Mouse (Mus musculus): ENCODE results near the gene Syde2. TPM values are rescaled to one million over a fixed set of nuclear protein-coding genes. Genes with fewer than 3 reads are reported as not detected.

The Syde2 gene
- polyA plus RNA-seq, 1 experiment: 1.3 TPM

DNA sequence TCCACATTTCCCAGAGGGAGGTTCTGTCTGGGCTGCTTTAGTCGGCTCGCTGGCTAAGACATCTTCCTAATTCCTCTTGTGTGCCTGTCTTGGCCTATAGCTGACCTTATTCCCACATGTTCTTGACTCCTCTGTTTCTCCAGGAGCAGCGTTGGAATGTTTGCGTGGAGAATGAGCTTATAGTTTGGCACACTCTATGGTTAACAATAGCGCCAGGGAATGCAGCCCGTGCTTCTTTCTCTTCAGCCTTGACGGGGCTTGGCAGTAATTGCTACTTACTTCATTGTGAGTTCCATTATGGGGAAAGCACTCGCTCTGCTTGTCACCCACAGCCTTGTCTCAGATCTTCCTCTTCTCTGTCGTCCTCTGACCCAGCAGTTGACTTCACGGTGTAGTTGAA is 16.2 kb upstream of the Syde2 start:
- no peak for TF ChIP-seq CTCF (IDR thresholded peaks at IDR 0.05; ENCODE audit: borderline replicate concordance, insufficient read depth, low read depth, low read length)
- TF ChIP-seq POLR2A (IDR thresholded peaks at IDR 0.05; ENCODE audit: borderline replicate concordance, insufficient read depth, low read length): no peak
- Histone ChIP-seq H3K27ac (ENCODE audit: insufficient read depth, low read length) (no peak overlapping the region), H3K4me1 (ENCODE audit: control insufficient read depth, insufficient read depth, low read length) (no peaks in the 10 kb centered on the region), H3K27me3 (ENCODE audit: control insufficient read depth, insufficient read depth, low read length) (no peaks in the 10 kb centered on the region), H3K4me3 (replicated peaks; ENCODE audit: insufficient read depth, low read depth, low read length) (no peak overlapping the region)
- DNase-seq: no peak
- WGBS: 17% methylated on average over 10 of the region's 10 CpGs

DNA sequence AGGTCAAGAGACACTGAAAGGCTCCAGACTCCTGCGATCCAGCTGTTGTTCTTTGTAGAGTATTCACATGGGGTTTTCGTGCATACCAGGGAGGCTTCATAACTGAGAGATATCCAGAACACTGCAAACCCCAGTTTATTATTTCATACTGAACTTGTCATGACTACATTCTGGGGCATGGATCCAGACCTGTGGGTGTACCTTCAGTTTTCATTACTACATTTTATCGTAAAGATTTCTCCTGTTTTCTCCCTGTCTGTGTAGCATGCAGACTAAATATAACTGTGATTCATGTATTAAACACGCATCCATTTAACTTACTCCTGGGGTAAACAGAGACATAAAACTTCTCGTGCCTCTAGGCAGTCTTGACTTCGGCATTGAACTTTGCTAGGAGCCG is 12.7 kb upstream of the Syde2 start:
- TF ChIP-seq CTCF (IDR thresholded peaks at IDR 0.05; ENCODE audit: borderline replicate concordance, insufficient read depth, low read depth, low read length) (no peak), POLR2A (IDR thresholded peaks at IDR 0.05; ENCODE audit: borderline replicate concordance, insufficient read depth, low read length) (no peak)
- 92% methylated on average over 7 of the region's 7 CpGs for WGBS
- Histone ChIP-seq H3K27ac (ENCODE audit: insufficient read depth, low read length) (no peak overlapping the region), H3K4me1 (ENCODE audit: control insufficient read depth, insufficient read depth, low read length) (no peaks in the 10 kb centered on the region), H3K4me3 (replicated peaks; ENCODE audit: insufficient read depth, low read depth, low read length) (no peak overlapping the region), H3K27me3 (ENCODE audit: control insufficient read depth, insufficient read depth, low read length) (no peaks in the 10 kb centered on the region)
- DNase-seq: no peak

DNA sequence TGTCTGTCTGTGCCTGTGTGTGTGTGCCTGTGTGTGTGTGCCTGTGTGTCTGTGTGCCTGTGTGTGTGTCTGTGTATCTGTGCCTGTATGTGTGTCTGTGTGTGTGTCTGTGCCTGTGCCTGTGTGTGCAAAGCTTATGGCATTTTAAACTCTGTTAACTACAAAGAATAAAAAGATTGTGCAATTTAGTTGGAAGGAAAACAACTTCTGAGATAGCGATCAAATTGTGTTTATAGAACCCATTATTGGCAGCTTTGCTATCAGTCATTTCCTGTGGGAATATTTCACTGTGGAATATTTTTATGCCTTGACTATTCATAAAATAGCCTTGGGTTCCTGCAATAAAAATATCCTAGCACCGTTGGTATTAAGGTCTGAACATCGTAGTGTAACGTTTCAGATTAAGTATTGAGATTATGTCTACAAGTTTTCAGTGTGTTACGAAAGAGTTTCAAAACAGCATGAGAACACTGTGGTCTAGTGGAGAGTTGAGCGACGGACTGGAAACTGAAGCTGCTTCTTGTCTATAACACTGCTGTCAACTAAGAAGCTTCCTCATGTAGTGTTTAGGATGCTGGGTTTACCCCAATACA is 2.2 kb upstream of the Syde2 start:
- peaks cover 1% of the 10 kb centered on the region; the same call in 1 of the 2 replicates for H3K27me3 ChIP-seq (ENCODE audit: control insufficient read depth, insufficient read depth, low read length)
- 86% methylated on average over 7 of the region's 7 CpGs for WGBS
- TF ChIP-seq POLR2A (IDR thresholded peaks at IDR 0.05; ENCODE audit: borderline replicate concordance, insufficient read depth, low read length): no peak
- TF ChIP-seq CTCF (IDR thresholded peaks at IDR 0.05; ENCODE audit: borderline replicate concordance, insufficient read depth, low read depth, low read length): no peak
- DNase-seq: no peak
- H3K27ac ChIP-seq (ENCODE audit: insufficient read depth, low read length): no peak overlapping the region
- 0 out of 2 replicates have a peak, but pooled peaks cover 2% of the 10 kb centered on the region for H3K4me1 ChIP-seq (ENCODE audit: control insufficient read depth, insufficient read depth, low read length)
- no peak overlapping the region for H3K4me3 ChIP-seq (replicated peaks; ENCODE audit: insufficient read depth, low read depth, low read length)

DNA sequence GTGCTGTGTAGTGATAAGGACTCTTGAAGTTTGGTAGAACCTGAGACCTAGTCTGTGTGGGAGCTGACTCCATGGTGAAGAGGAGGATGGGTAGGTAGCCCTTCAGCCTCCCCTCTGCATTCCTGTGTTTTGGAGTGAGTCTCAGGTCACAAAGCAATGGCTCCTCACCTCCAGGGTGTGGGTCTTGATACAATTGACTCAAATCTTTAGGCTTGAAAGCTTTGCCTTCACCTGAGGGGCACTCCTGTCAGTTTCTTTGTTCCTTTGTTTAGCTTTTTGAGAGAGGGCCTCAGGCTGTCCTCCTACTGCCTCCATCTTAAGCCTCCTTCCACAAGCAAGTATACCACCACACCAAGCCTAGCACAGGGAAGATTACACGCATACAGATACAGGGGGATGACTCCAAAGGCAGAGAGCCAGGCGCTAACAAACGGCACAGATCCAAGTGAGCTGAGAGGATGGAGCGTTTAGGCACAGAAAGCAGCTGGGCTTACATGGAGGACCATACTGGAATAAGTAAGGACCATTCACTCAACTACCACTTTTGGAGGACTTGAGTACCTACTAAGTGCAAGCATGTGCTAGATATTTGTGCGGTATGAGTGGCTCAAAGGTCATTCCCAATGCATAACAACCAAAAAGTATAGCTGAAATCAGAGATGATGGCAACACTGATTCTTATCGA is 1.2 kb upstream of the Syde2 start:
- no peak overlapping the region for H3K27ac ChIP-seq (ENCODE audit: insufficient read depth, low read length)
- no peak for TF ChIP-seq CTCF (IDR thresholded peaks at IDR 0.05; ENCODE audit: borderline replicate concordance, insufficient read depth, low read depth, low read length)
- TF ChIP-seq POLR2A (IDR thresholded peaks at IDR 0.05; ENCODE audit: borderline replicate concordance, insufficient read depth, low read length): no peak
- 50% methylated on average over 6 of the region's 6 CpGs for WGBS
- peaks cover 1% of the 10 kb centered on the region; the same call in 1 of the 2 replicates for H3K27me3 ChIP-seq (ENCODE audit: control insufficient read depth, insufficient read depth, low read length)
- no peak for DNase-seq
- 0 out of 2 replicates have a peak, but pooled peaks cover 2% of the 10 kb centered on the region for H3K4me1 ChIP-seq (ENCODE audit: control insufficient read depth, insufficient read depth, low read length)
- no peak overlapping the region for H3K4me3 ChIP-seq (replicated peaks; ENCODE audit: insufficient read depth, low read depth, low read length)

DNA sequence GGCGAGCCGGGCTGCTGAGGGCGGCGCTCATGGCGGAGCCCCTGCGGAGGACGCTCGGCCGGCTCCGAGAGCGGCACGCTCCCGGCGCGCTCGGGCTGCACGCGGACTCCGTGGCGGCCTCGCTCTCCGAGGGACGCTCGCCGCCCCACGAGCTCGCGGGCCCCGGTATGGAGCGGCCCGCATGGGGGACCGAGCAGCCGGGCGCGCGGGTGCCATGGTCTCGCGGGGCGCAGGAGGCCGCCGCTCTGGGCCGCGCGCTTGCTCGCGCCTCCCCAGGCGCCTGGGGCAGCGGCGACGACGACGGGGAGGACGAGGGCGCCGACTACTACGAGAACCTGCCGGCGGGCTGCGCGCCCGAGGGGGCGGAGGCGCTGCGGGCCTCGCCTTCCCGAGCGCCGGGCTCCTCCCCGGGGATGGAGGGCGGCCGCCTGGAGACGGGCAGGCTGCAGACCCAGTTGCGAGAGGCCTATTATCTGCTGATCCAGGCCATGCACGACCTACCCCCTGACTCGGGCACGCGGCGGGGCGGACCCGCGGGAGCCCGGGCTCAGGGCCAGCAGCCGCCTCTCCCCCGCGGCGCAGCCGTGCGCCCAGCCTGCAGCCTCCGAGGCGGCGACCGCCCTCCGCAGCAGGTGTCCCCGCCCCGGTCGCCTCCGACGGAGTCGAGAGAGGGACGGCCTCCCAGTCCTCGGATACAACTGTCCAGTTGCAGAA is 457 bp downstream of the Syde2 start:
- H3K4me1 ChIP-seq (ENCODE audit: control insufficient read depth, insufficient read depth, low read length): 0 out of 2 replicates have a peak, but pooled peaks cover 2% of the 10 kb centered on the region
- no peak for TF ChIP-seq CTCF (IDR thresholded peaks at IDR 0.05; ENCODE audit: borderline replicate concordance, insufficient read depth, low read depth, low read length)
- peak; percentile 35 to 43 for DNase-seq
- no peak overlapping the region for H3K27ac ChIP-seq (ENCODE audit: insufficient read depth, low read length)
- peak overlapping the region; percentile 54 for H3K4me3 ChIP-seq (replicated peaks; ENCODE audit: insufficient read depth, low read depth, low read length)
- peaks cover 1% of the 10 kb centered on the region; the same call in 1 of the 2 replicates for H3K27me3 ChIP-seq (ENCODE audit: control insufficient read depth, insufficient read depth, low read length)
- under 1% methylated on average over 100 of the region's 101 CpGs for WGBS

DNA sequence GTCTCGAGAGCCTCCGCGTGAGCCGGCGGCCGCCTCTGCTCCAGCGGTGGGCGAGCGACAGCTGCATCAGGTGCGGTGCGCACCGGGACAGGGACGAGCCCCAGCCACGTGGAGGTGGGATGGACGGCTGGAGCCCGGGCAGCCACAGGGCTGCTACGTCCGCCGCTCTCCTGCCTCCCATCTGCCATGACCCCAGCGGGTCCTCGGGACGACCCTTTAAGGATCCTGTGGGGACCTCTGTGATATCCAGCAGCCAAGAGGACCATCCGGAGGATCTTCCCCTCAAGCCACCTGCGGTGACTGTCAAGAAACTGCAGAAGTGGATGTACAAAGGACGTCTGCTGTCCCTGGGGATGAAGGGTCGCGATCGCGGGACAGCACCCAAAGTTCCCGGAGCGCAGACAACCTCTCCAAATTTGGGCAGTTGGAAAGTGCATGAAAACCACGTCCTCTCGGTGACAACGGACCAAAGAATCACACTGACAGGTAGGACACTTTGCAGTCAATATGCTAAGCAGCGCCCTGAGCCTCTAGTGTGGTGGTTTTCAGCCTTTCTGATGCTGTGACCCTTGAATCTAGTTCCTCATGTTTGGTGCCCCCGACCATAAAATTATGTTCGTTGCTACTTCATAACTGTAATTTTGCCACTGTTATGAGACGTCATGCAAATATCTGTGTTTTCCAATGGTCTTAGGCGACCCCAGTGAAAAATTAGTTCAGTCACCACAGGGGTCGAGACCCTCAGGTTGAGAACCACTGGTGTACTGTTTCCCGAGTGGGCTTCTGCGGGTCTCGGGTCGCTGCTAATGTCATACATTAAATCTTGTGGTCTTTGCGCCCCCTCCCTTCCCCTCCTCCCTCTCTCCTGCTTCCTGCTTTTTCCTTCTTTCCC is 1.3 kb downstream of the Syde2 start:
- WGBS: 2% methylated on average over 45 of the region's 45 CpGs
- TF ChIP-seq POLR2A (IDR thresholded peaks at IDR 0.05; ENCODE audit: borderline replicate concordance, insufficient read depth, low read length): no peak
- TF ChIP-seq CTCF (IDR thresholded peaks at IDR 0.05; ENCODE audit: borderline replicate concordance, insufficient read depth, low read depth, low read length): no peak
- Histone ChIP-seq H3K27me3 (ENCODE audit: control insufficient read depth, insufficient read depth, low read length) (peaks cover 1% of the 10 kb centered on the region; the same call in 1 of the 2 replicates), H3K4me1 (ENCODE audit: control insufficient read depth, insufficient read depth, low read length) (0 out of 2 replicates have a peak, but pooled peaks cover 2% of the 10 kb centered on the region), H3K4me3 (replicated peaks; ENCODE audit: insufficient read depth, low read depth, low read length) (peak overlapping the region; percentile 15), H3K27ac (ENCODE audit: insufficient read depth, low read length) (no peak overlapping the region)
- no peak for DNase-seq

DNA sequence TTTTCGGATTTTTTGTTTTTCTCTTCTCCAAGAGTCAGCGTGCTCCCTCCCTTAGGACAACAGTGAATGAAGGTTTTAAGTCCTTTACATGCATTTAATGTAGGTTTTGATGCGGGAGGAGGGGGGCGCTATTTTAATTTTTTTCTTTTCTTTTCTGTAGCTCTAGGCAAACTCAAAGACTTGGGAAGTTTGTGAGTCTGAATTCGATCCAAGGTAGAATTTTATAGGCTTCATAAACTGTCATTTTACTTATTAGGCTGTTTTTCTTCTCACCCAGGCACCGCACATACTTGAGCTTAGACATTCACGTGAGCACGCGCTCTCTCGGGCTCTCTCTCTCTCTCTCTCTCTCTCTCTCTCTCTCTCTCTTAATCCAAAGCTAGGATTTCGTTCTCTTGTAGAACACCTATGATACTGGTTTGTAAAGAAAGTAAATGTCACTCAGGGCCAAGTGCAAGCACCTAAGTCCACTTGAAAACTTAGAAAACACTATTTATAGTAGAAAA is 2.0 kb downstream of the Syde2 start:
- TF ChIP-seq CTCF (IDR thresholded peaks at IDR 0.05; ENCODE audit: borderline replicate concordance, insufficient read depth, low read depth, low read length): no peak
- TF ChIP-seq POLR2A (IDR thresholded peaks at IDR 0.05; ENCODE audit: borderline replicate concordance, insufficient read depth, low read length): no peak
- no peak overlapping the region for H3K27ac ChIP-seq (ENCODE audit: insufficient read depth, low read length)

More for the DNA sequence above, 2.0 kb downstream of the Syde2 start:
- Histone ChIP-seq H3K27me3 (ENCODE audit: control insufficient read depth, insufficient read depth, low read length) (peaks cover 1% of the 10 kb centered on the region; the same call in 1 of the 2 replicates), H3K4me3 (replicated peaks; ENCODE audit: insufficient read depth, low read depth, low read length) (no peak overlapping the region), H3K4me1 (ENCODE audit: control insufficient read depth, insufficient read depth, low read length) (0 out of 2 replicates have a peak, but pooled peaks cover 2% of the 10 kb centered on the region)
- 25% methylated on average over 11 of the region's 11 CpGs for WGBS
- no peak for DNase-seq

Measured in cerebellum, adult 2 months (tissue).